Mouse (Mus musculus): ENCODE results near the gene Gstm5.

Gene Gstm5

GRCm38 (mm10) chr3:107931670-107932069, 36.0 kb downstream of the Gstm5 start, which contains the start of gene Gstm7:
Gstm7 (minus strand) TSS chr3:107931817.
- peak; percentile 99 for DNase-seq (ENCODE audit: low spot score in 2 of 2)

DNA sequence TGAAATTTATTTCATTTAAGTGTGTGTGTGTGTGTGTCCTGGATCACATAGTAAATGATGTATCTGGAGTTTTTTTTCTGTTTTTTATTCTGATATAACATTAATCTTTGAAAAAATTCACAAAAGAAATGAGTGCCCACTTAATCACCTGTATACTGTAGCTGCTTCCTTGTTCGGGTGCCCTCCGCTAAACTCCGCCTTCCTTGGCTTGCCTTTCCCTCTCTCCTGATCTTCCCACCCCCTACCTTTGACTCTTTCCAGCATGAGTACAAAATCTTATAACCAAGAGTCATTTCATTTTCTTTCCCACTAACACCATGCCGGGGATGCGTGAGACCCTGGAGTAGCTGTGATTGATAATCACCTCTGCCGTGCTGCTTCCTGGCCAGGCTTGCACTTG, 36.5 kb downstream of the Gstm5 start:
- DNase-seq (ENCODE audit: low spot score in 2 of 2) = no peak

- no peak for DNase-seq (ENCODE audit: low spot score in 2 of 2)
These were observed 39.6 kb downstream of the Gstm5 start for GRCm38 (mm10) chr3:107935268-107935667.

DNA sequence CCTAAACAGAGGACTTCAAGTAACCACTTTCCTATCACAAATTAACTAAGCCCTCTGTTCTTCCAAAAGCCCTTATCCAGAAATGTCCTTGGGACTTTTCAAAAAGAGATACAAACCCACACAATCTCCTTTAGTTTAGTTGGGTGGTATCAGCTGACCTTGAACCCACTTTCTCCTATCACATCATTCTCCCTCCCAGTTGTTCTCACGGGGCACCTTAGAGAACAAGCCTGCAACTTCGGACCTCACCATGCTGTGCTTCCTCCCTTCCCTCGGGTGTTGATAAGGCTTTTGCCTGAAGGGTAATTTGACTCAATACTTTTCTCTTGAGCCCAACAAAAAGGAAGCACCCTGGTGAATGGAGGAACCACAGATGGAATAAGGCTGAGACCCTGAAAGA, 40.3 kb downstream of the Gstm5 start:
- DNase-seq (ENCODE audit: low spot score in 2 of 2) = no peak

DNA sequence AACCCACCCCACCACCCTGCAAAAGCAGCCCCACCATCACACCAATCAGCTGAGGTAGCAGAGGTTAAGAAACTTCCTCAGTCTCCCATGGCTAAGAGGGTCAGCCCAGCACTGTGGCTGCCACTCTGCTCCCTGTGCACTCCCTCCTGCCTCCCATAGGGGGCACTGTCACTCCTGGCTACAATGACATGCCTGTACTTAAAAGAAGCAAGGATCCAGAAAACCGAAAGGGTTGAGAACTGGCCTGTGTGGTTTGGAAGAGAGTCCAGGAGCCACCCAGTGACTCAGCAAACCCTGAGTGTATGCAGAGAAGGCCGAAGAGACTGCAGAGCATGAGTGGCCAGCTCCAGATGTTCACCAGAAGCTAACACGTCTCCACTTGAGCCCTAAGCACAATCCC, 43.8 kb downstream of the Gstm5 start:
- DNase-seq (ENCODE audit: low spot score in 2 of 2) = peak; percentile 85 to 89

- DNase-seq (ENCODE audit: low spot score in 2 of 2) = no peak
These were observed 44.2 kb downstream of the Gstm5 start for GRCm38 (mm10) chr3:107939830-107940229.

- no peak for DNase-seq (ENCODE audit: low spot score in 2 of 2)
These were observed 44.9 kb downstream of the Gstm5 start for GRCm38 (mm10) chr3:107940524-107940923.

DNA sequence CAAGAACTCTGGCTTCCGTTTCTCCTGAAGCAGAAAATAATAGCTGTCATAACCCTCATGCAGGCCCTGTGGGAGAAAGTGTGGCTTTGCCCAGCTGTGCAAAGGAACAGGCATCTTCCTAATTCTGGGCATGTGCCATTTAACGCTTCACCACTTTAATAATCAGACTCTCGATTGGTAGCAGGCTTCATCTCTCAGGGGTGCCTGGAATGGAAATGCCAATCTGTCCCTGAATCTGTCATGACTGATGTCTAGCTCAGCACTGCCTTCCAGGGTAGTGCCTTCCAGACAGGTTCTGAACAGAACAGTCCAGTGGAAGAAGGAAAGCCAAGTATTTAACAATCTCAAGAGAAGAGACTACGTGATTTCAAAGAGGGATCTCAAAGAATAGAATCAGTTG, 45.6 kb downstream of the Gstm5 start:
- DNase-seq (ENCODE audit: low spot score in 2 of 2) = no peak

DNA sequence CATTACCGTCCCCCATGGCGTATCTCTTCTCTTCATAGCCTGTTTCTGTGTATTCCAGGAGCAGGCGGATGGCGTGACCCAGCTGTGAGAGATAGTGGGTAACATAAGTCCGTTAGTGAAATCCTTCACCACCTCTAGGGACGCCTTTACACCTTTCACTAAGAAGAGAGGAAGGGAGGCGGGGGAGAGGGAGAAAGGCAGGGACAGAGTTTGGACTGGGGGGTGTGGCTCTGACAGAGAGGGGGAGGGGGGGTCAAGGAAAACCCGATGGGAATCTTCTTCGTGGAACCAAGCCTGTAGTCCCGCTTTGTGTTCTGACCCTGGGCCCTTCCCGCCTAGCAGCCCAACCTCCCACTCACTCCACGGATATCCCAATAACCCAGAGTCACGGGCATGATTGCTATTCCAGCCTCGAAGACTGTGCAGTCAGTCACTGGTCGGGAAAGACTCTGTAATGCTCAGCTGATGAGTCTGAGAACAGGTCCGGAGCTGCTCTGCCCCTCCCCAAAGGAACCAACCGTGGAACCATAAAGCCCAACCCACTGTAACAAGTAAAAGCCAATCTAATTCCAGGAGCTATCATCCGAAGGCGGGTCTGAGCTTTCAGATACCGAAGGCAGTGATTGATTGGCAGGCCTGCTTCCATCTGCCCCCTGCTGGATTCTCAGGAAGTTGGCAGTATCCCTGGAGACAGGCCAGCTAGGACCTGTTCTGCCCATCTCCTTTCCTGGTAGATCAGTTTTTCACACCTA, 47.8 kb downstream of the Gstm5 start, which contains the start of gene Gstm6:
Gene Gstm6, minus strand, starts transcription at position 511 of the 752 bp plus-strand sequence.
- no peak for DNase-seq (ENCODE audit: low spot score in 2 of 2)

GRCm38 (mm10) chr3:107945729-107946128, 50.1 kb downstream of the Gstm5 start:
- no peak for DNase-seq (ENCODE audit: low spot score in 2 of 2)

Measured in heart, adult 9 months (tissue).